Mouse (Mus musculus) kidney, postnatal 25 days (tissue): ENCODE data around the gene Gm1043.

Experiments used
- DNase-seq, 2 experiments: peaks; one replicate each; pipeline ENCODE4 v3.0.0; 2021; ENCODE audit warnings: mixed read lengths in 2 of 2

The Gm1043 gene

DNA sequence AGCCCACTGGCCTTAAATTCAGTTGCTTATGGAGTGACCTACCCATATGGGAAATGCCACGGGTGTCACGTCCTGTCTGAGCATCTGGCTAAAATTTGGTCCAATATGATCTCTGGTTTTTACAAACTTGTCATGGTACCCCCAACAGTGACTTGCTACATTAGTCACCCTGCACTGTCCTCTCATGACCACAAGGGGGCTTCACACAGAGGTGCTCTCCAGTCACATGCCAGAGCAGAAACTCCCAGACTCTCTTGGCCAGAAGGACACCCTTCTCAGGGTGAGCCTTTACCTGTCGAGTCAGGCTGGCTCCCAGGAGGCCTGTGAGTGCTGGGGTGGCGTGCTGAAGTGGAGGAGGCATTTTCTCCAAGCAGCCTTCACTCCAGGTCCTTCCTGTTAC, 33.1 kb downstream of the Gm1043 start:
- no peak for DNase-seq

GRCm38 (mm10) chr5:37121186-37121680, 36.1 kb downstream of the Gm1043 start:
- DNase-seq = no peak

- DNase-seq = no peak
Measured at GRCm38 (mm10) chr5:37131841-37132240, 46.7 kb downstream of the Gm1043 start.

- DNase-seq = no peak
Measured at GRCm38 (mm10) chr5:37141745-37142144, 56.6 kb downstream of the Gm1043 start.

- peak; percentile 42 to 45 for DNase-seq
Measured at GRCm38 (mm10) chr5:37147536-37147935, 62.4 kb downstream of the Gm1043 start.

- DNase-seq = no peak
Measured at GRCm38 (mm10) chr5:37150650-37151049, 65.5 kb downstream of the Gm1043 start.

DNA sequence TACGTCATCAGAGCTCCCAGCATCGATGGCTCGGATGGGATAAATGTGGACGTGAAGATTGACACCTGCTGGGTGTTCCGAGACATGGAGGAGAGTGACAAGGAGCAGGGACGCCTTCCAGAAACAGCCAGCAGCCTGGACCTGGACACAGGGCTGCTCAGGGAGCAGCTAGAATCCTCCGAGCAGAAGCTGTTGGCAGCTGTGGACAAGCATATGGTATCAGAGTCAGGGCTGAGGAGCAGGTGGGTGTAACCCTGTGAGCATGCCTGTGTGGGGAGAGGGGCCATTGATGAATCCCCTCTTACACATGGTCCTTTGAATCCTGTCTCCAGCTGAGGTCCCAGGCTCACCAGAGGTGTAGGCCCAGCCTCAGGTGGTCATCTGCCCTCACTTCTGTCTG, 69.3 kb downstream of the Gm1043 start:
- no peak for DNase-seq

DNA sequence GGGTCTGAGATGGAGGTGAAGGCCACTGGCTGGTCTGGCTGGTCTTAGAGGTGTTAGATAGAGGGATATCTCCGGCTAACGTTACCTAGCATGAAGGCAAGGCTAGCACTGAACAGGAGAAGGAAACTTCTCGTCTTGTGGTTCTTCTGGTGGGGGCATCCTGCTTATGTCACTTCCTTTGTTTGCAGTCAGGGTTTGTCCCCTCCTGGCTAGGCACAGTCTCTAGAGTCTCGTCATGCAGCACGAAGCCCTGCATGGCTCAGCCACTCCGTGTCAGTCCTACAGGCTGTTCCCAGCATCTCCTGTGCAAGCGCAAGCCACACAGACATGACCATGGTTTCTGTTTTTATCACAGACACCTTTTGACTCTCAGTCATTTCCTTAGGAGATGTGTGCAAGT, 73.2 kb downstream of the Gm1043 start:
- DNase-seq = no peak

DNA sequence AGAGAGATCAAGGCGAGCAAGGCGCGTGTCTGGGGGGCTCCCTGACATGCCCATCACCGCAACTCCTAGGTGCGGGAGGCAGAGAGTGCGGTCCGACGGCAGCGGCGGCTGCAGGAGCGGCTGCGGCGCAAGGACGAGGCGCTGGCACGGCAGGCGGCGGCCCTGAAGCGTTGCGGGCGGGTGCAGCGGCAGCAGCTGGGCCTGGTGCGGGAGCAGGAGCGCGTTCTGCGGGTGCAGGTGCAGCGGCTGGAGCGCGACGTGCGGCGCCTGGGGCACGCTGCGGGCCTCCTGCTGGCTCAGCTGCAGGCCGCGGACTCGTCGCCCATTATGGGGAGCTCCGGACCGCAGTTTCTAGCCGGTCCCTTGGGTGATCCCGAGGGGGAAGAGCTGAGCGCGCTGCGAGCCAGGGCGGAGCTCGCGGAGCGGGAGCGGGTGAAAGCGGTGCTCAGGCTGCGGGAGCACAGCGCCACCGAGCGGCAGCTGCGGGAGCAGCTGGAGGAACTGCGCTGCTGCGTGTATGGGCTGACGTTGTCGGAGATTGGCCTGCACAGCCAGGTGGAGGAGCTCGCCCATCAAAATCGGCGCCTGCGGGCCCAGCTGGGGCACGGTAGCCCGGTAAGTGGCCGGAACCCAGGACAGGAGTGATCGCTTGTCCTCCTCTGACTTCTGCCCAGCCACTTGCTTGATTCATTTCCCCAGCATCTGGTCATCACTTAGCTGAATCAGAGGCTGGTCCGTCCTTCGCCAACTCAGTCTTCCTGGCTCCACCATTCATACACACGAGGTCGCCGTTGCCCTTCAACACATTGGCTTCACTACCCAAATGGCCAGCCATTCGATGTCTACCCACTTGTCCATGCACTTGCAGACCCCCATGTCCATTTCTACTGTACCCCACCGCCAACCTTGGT, 78.0 kb downstream of the Gm1043 start:
- peak in 1 of 2 experiments; percentile 2 for DNase-seq

- DNase-seq = no peak
Measured at GRCm38 (mm10) chr5:37176466-37176865, 91.3 kb downstream of the Gm1043 start.

- no peak for DNase-seq
Measured at GRCm38 (mm10) chr5:37177061-37177460, 91.9 kb downstream of the Gm1043 start.

DNA sequence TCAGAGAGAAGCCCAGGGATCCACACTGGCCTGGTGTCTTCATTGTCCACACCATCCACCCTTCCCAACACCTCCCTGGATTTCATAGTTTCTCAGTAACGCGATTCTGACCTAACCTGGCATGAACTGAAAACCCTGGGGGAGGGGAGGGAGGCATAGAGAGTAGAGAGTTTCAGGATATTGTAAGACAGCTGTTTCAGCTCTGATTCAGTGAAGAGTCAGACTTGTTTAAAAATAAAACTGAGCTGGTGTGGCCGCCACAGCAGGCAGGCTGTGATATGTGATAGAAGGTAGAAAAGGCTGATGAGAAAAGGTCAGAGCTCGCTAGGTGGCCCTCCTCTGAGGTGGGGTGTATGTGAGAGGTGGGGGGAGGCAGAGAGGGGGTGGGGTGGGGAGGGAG, 93.6 kb downstream of the Gm1043 start:
- no peak for DNase-seq

- DNase-seq = no peak
Measured at GRCm38 (mm10) chr5:37179872-37180271, 94.7 kb downstream of the Gm1043 start.

DNA sequence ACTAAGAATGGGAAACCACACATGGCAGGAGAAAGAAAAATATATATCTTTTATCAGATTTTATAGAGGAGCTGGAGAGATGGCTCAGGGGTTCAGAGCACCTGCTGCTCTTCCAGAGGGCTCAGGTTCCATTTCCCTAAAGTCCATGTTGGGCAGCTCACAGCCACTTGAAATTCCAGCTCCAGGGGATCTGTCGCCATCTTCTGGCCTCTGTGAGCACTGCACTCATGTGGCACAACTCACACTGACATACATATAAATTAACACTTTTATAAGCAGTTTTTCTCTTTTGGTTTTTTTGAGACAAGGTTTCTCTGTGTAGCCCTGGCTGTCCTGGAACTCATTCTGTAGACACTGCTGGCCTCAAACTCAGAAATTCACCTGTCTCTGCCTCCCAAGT, 95.5 kb downstream of the Gm1043 start:
- DNase-seq = no peak

DNA sequence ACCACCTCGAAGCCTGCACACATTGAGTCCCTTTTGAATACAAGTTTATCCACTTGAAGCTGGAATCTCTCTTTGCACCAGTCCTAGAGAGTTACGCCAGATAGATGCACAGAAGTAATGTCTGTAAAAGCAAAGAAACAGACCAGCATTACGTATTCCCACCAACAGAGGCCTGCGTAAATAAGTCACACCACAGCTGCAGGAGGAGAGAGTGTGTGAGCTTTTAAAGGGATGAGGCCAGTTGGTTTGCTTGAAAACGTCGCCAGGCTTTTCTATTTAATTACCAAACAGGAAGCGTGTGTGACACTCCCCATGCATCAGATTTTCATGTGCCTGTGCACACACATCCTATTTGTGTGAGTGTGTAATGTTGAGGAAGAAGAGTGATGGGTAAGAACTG, 99.4 kb downstream of the Gm1043 start:
- no peak for DNase-seq

DNA sequence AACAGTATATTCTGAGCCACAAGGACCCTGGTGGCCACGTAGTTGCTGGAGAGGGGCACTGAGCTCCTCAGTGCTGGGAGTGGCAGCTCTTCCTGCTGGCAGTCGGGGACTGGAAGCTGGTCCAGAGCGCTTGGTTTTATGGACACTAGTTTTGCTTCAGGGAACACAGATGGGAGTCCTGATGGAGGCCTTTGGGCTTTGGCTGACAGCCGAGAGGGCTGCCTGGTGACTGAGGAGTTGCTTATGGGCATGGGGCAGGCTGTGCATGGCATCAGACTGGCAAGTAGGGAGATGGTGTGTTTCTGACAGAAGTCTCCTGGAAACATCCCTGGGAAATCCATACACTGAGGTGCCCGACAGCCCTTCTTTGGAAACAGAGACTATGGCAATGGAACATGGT, 105.2 kb downstream of the Gm1043 start:
- no peak for DNase-seq

DNA sequence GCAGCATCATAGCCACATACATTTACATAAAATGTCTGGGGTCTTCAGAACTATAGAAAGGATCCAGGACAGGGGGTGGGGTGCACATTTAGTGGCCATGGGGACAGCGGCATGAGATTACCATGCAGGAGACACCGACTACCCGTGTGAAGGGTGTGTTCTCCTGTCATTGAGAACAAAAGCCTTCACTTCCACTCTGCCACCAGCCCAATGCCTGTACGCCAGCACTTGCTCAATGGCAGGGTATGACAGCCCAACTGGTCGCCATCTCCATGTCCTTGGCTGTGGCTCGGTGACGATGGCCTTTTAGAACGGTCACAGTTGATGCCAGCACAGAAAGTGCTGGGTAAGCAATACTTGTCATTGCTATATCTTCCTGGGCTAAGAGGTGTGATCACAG, 111.0 kb downstream of the Gm1043 start:
- peak in 1 of 2 experiments; percentile 21 for DNase-seq

DNA sequence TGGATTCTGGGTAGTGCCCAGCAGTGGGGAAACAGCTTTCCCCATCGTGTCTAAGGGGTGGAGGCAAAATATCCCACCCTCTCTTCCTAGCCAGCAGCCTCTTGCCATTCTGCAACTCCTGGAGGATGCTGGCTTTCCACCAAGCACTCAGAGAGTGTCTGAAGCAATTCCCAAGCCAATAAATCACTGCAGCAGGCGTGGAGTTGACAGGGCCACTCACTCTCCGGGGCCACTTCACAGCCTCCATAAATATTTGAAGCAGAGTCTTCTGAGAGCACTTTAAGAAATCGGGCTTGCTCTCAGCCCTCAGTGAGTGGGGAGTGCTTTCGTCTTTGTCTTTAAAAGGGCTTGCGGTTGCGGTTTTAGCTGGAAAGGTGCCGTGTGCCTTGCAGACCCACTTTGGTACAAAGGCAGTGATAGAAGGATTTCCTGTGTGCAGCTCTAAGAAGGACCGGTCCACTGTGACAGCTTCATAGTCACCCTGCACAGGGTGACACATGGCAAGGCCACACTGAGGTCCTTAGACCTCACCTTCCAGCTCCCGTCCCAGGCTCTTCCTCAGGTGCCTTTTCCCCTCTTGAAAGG, 111.6 kb downstream of the Gm1043 start:
- DNase-seq = peak in 1 of 2 experiments; percentile 18

GRCm38 (mm10) chr5:37197423-37197822, 112.3 kb downstream of the Gm1043 start:
- no peak for DNase-seq

- peak in 1 of 2 experiments; percentile 24 for DNase-seq
Measured at GRCm38 (mm10) chr5:37198011-37198688, 113.0 kb downstream of the Gm1043 start.

GRCm38 (mm10) chr5:37202285-37202684, 117.1 kb downstream of the Gm1043 start:
- DNase-seq = no peak

GRCm38 (mm10) chr5:37204886-37205285, 119.7 kb downstream of the Gm1043 start:
- DNase-seq = no peak

- peak in 1 of 2 experiments; percentile 4 for DNase-seq
Measured at GRCm38 (mm10) chr5:37205420-37205819, 120.2 kb downstream of the Gm1043 start.
